In genomic region chr3:79178070-79178469, GRCm38 (mm10) we compare ENCODE assay signal across 8 mouse cellular contexts.
DNase-seq lines count a peak whose midpoint lies in the region; ATAC-seq and TF ChIP-seq lines count a peak whose summit lies in the region.

No protein-coding gene starts in this region.

- no peaks in the 10 kb centered on the region for H3K9me3 ChIP-seq in embryonic facial prominence, embryonic 13.5 days
- H3K9me3 ChIP-seq in embryonic facial prominence, embryonic 10.5 days: no peaks in the 10 kb centered on the region
- no peaks in the 10 kb centered on the region for H3K9me3 ChIP-seq in liver, embryonic 14.5 days (ENCODE audit: control insufficient read depth, low read length)
- H3K9me3 ChIP-seq in liver, embryonic 11.5 days (ENCODE audit: control insufficient read depth, low read length): no peaks in the 10 kb centered on the region
- H3K9me3 ChIP-seq in lung, embryonic 16.5 days (ENCODE audit: control insufficient read depth, low read length): no peaks in the 10 kb centered on the region
- no peaks in the 10 kb centered on the region for H3K9me3 ChIP-seq in limb, embryonic 10.5 days (replicated peaks)

- H3K4me2 ChIP-seq in embryonic facial prominence, embryonic 13.5 days: no peak overlapping the region
- H3K4me2 ChIP-seq in liver, embryonic 14.5 days (ENCODE audit: low read depth): peak overlapping the region; percentile 15; the same call in 1 of the 2 replicates
- no peak overlapping the region for H3K4me2 ChIP-seq in liver, embryonic 11.5 days
- H3K4me2 ChIP-seq in lung, embryonic 16.5 days (ENCODE audit: low read depth, low read length): peak overlapping the region; percentile 46

- H3K4me3 ChIP-seq in embryonic facial prominence, embryonic 13.5 days: no peak overlapping the region
- no peak overlapping the region for H3K4me3 ChIP-seq in embryonic facial prominence, embryonic 10.5 days
- H3K4me3 ChIP-seq in liver, embryonic 14.5 days (ENCODE audit: insufficient read depth in 1 of 2, low read depth in 2 of 2, low read length in 2 of 2): no peak overlapping the region
- H3K4me3 ChIP-seq in liver, embryonic 11.5 days (ENCODE audit: low read depth, low read length): no peak overlapping the region
- H3K4me3 ChIP-seq in lung, embryonic 16.5 days (ENCODE audit: low read length): peak overlapping the region; percentile 12; the same call in 1 of the 2 replicates
- peak overlapping the region; percentile 39 for H3K4me3 ChIP-seq in thymus, adult 2 months (ENCODE audit: control insufficient read depth, insufficient read depth, low read length)
- H3K4me3 ChIP-seq in limb, embryonic 10.5 days: no peak overlapping the region

- peak overlapping the region; percentile 39; the same call in 1 of the 2 replicates for H3K27ac ChIP-seq in embryonic facial prominence, embryonic 13.5 days
- no peak overlapping the region for H3K27ac ChIP-seq in embryonic facial prominence, embryonic 10.5 days (replicated peaks)
- no peak overlapping the region for H3K27ac ChIP-seq in liver, embryonic 14.5 days
- no peak overlapping the region; the same call in 1 of the 2 replicates for H3K27ac ChIP-seq in liver, embryonic 11.5 days (ENCODE audit: low read depth, low read length)
- H3K27ac ChIP-seq in lung, embryonic 16.5 days (ENCODE audit: low read length): peak overlapping the region; percentile 79
- H3K27ac ChIP-seq in thymus, adult 2 months (ENCODE audit: control insufficient read depth, insufficient read depth, low read length): peak overlapping the region; percentile 88
- no peak overlapping the region for H3K27ac ChIP-seq in limb, embryonic 10.5 days

- TF ChIP-seq POLR2A in thymus, adult 2 months (IDR thresholded peaks at IDR 0.05; ENCODE audit: control insufficient read depth, extremely low read depth, insufficient read depth, low read length, poor library complexity): no peak

- TF ChIP-seq EP300 in liver, embryonic 14.5 days (IDR thresholded peaks at IDR 0.05; ENCODE audit: low read depth): no peak

- 76% methylated on average over 6 of the region's 6 CpGs for WGBS in embryonic facial prominence, embryonic 13.5 days
- 77% methylated on average over 6 of the region's 6 CpGs for WGBS in embryonic facial prominence, embryonic 10.5 days
- 53% methylated on average over 6 of the region's 6 CpGs for WGBS in liver, embryonic 14.5 days (ENCODE audit: insufficient replicate concordance)
- WGBS in liver, embryonic 11.5 days: 77% methylated on average over 6 of the region's 6 CpGs
- 64% methylated on average over 6 of the region's 6 CpGs for WGBS in lung, embryonic 16.5 days
- WGBS in thymus, adult 2 months: under 1% methylated on average over 6 of the region's 6 CpGs
- WGBS in limb, embryonic 10.5 days: 85% methylated on average over 6 of the region's 6 CpGs

- no peak for DNase-seq in embryonic facial prominence, embryonic 10.5 days (ENCODE audit: low spot score)
- DNase-seq in liver, embryonic 14.5 days (ENCODE audit: low read depth in 3 of 3, low spot score in 3 of 3): no peak
- DNase-seq in liver, embryonic 11.5 days (ENCODE audit: low spot score): no peak
- DNase-seq in thymus, adult 2 months: peak; percentile 46
- no peak for DNase-seq in urinary bladder, postnatal 36 days (ENCODE audit: low spot score in 2 of 2)
- no peak for DNase-seq in limb, embryonic 10.5 days (ENCODE audit: low spot score)

- ATAC-seq in embryonic facial prominence, embryonic 13.5 days (ENCODE audit: insufficient number of reproducible peaks, insufficient read depth, low FRiP score, low TSS enrichment, low read depth): no peak
- no peak for ATAC-seq in liver, embryonic 14.5 days (ENCODE audit: insufficient read depth)
- ATAC-seq in liver, embryonic 11.5 days (replicated peaks; ENCODE audit: low FRiP score): no peak
- no peak for ATAC-seq in lung, embryonic 16.5 days (ENCODE audit: low read depth)

- H3K27me3 ChIP-seq in embryonic facial prominence, embryonic 13.5 days: no peaks in the 10 kb centered on the region
- no peaks in the 10 kb centered on the region for H3K27me3 ChIP-seq in embryonic facial prominence, embryonic 10.5 days (replicated peaks; ENCODE audit: low read depth, poor library complexity, severe bottlenecking)
- no peaks in the 10 kb centered on the region for H3K27me3 ChIP-seq in liver, embryonic 14.5 days (ENCODE audit: control insufficient read depth, insufficient read depth, low read length)
- no peaks in the 10 kb centered on the region for H3K27me3 ChIP-seq in liver, embryonic 11.5 days (replicated peaks; ENCODE audit: control insufficient read depth, insufficient read depth, low read length)
- no peaks in the 10 kb centered on the region for H3K27me3 ChIP-seq in lung, embryonic 16.5 days (ENCODE audit: control insufficient read depth, insufficient read depth, low read depth, low read length)
- H3K27me3 ChIP-seq in thymus, adult 2 months (ENCODE audit: control insufficient read depth, insufficient read depth, low read length): no peaks in the 10 kb centered on the region
- no peaks in the 10 kb centered on the region for H3K27me3 ChIP-seq in limb, embryonic 10.5 days (ENCODE audit: low read depth, poor library complexity, severe bottlenecking)

- TF ChIP-seq CTCF in liver, embryonic 14.5 days (IDR thresholded peaks at IDR 0.05; ENCODE audit: low read depth): no peak
- TF ChIP-seq CTCF in thymus, adult 2 months (IDR thresholded peaks at IDR 0.05; ENCODE audit: borderline replicate concordance, control insufficient read depth, extremely low read depth, insufficient read depth, low read length, poor library complexity): no peak

- H3K9ac ChIP-seq in embryonic facial prominence, embryonic 13.5 days: no peak overlapping the region
- no peak overlapping the region for H3K9ac ChIP-seq in liver, embryonic 14.5 days (replicated peaks)
- no peak overlapping the region for H3K9ac ChIP-seq in liver, embryonic 11.5 days (ENCODE audit: low read depth, low read length)
- H3K9ac ChIP-seq in lung, embryonic 16.5 days (ENCODE audit: low read length): no peak overlapping the region

- H3K4me1 ChIP-seq in embryonic facial prominence, embryonic 13.5 days: peaks cover 40% of the 10 kb centered on the region
- peaks cover 52% of the 10 kb centered on the region for H3K4me1 ChIP-seq in embryonic facial prominence, embryonic 10.5 days
- H3K4me1 ChIP-seq in liver, embryonic 14.5 days (replicated peaks; ENCODE audit: control insufficient read depth in 2 of 2, insufficient read depth in 2 of 2, low read length in 1 of 2): peaks cover 0 to 15% of the 10 kb centered on the region in 2 experiments; a peak in 3 of 4 replicates
- H3K4me1 ChIP-seq in liver, embryonic 11.5 days (replicated peaks; ENCODE audit: control insufficient read depth, insufficient read depth, low read length): peaks cover 19% of the 10 kb centered on the region
- peaks cover 53% of the 10 kb centered on the region for H3K4me1 ChIP-seq in lung, embryonic 16.5 days (replicated peaks; ENCODE audit: control insufficient read depth, insufficient read depth, low read length)
- peaks cover 25% of the 10 kb centered on the region for H3K4me1 ChIP-seq in thymus, adult 2 months (replicated peaks; ENCODE audit: control insufficient read depth, insufficient read depth, low read length)
- peaks cover 31% of the 10 kb centered on the region for H3K4me1 ChIP-seq in limb, embryonic 10.5 days

- peaks cover 2% of the 10 kb centered on the region; the same call in 1 of the 2 replicates for H3K36me3 ChIP-seq in embryonic facial prominence, embryonic 13.5 days
- H3K36me3 ChIP-seq in embryonic facial prominence, embryonic 10.5 days (replicated peaks): peaks cover 2% of the 10 kb centered on the region; the same call in 1 of the 2 replicates
- no peaks in the 10 kb centered on the region for H3K36me3 ChIP-seq in liver, embryonic 14.5 days (replicated peaks; ENCODE audit: control insufficient read depth, insufficient read depth, low read depth)
- no peaks in the 10 kb centered on the region for H3K36me3 ChIP-seq in liver, embryonic 11.5 days (ENCODE audit: control insufficient read depth, insufficient read depth, low read length)
- H3K36me3 ChIP-seq in lung, embryonic 16.5 days (ENCODE audit: control insufficient read depth, insufficient read depth, low read length): no peaks in the 10 kb centered on the region
- no peaks in the 10 kb centered on the region for H3K36me3 ChIP-seq in thymus, adult 2 months (ENCODE audit: control insufficient read depth, insufficient read depth, low read length)
- 0 out of 2 replicates have a peak, but pooled peaks cover under 1% of the 10 kb centered on the region for H3K36me3 ChIP-seq in limb, embryonic 10.5 days

Comparison
In these comparisons a context has a peak if more than half of its experiments do, and no peak if none do; other contexts are left out.
1. H3K27ac ChIP-seq: peak in embryonic facial prominence, embryonic 13.5 days (single experiment), lung, embryonic 16.5 days (single experiment) and thymus, adult 2 months (single experiment); none in embryonic facial prominence, embryonic 10.5 days (single experiment), liver, embryonic 14.5 days (single experiment), liver, embryonic 11.5 days (single experiment) and limb, embryonic 10.5 days (single experiment).
2. H3K4me2 ChIP-seq: peak in liver, embryonic 14.5 days (single experiment) and lung, embryonic 16.5 days (single experiment); none in embryonic facial prominence, embryonic 13.5 days (single experiment) and liver, embryonic 11.5 days (single experiment).
3. H3K4me3 ChIP-seq: peak in lung, embryonic 16.5 days (single experiment) and thymus, adult 2 months (single experiment); none in embryonic facial prominence, embryonic 13.5 days (single experiment), embryonic facial prominence, embryonic 10.5 days (single experiment), liver, embryonic 14.5 days (0 of 2), liver, embryonic 11.5 days (single experiment) and limb, embryonic 10.5 days (single experiment).